Mouse (Mus musculus): Measurements from ENCODE around the gene M1ap.

DNA sequence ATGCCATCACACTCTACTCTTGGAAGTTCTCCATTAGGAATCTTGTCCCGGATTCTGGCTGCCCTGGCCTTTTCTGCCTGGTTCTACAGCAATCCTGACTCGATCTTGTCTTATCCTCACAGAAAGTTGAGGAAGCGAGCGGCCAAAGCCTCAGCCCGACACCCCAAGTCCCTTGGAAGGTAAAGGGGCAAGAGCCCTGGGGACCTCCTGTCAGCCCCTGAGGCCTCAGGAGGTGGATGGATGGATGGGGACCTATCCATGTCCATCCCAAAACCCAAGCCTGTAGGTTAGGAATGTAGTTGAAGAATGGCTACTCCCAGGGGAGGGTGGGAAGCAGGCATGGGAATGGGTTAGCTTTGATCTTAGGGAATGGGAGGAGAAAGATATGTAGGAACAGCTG is 97.3 kb downstream of the M1ap start:
- no peak for TF ChIP-seq CTCF (IDR thresholded peaks at IDR 0.05; ENCODE audit: borderline replicate concordance, insufficient read depth, low read length)
- no peak for TF ChIP-seq POLR2A (IDR thresholded peaks at IDR 0.05; ENCODE audit: low read depth, low read length)

Data from embryonic fibroblast, embryonic 13.5 days (primary cell).